Mouse (Mus musculus) heart, adult 2 months (tissue): ENCODE results near the gene Srd5a1. TPM values are rescaled to one million over a fixed set of nuclear protein-coding genes. Genes with fewer than 3 reads are reported as not detected.

Experiments used
- DNase-seq, 2 experiments: peaks; one replicate each; pipeline ENCODE4 v3.0.0; 2021
- H3K27ac ChIP-seq: fragments of 200-600 bp; 2 replicates; pipeline ENCODE4 v1.8.1; 2022
- H3K27me3 ChIP-seq: fragments of 200-500 bp; 2 replicates; pipeline ENCODE4 v1.6.1; 2012; ENCODE audit warnings: mild to moderate bottlenecking, low read length, inconsistent platforms, mixed read lengths; ENCODE audit not compliant: control insufficient read depth, insufficient read depth
- H3K36me3 ChIP-seq: fragments of 200-500 bp; 2 replicates; pipeline ENCODE4 v1.6.1; 2012; ENCODE audit warnings: low read length, inconsistent platforms; ENCODE audit not compliant: control insufficient read depth, insufficient read depth
- H3K4me1 ChIP-seq: fragments of 200-500 bp; 2 replicates; pipeline ENCODE4 v1.6.1; 2011; ENCODE audit warnings: low read length; ENCODE audit not compliant: control insufficient read depth, insufficient read depth
- H3K4me3 ChIP-seq: fragments of 200-600 bp; 2 replicates; pipeline ENCODE4 v1.8.1; 2022
- H3K79me2 ChIP-seq: fragments of 200-500 bp; replicated peaks from 2 replicates; pipeline ENCODE4 v1.6.1; 2012; ENCODE audit warnings: mild to moderate bottlenecking, inconsistent platforms, low read length, moderate library complexity, mixed read lengths; ENCODE audit not compliant: control insufficient read depth, insufficient read depth
- H3K9ac ChIP-seq: fragments of 200-500 bp; 2 replicates; pipeline ENCODE4 v1.6.1; 2012; ENCODE audit warnings: low read depth, mild to moderate bottlenecking, control low read depth, inconsistent platforms, low read length, mixed read lengths
- CTCF ChIP-seq: fragments of 200-600 bp; IDR thresholded peaks from 2 replicates; pipeline ENCODE4 v1.8.1; 2022; ENCODE audit warnings: antibody characterized with exemption, mild to moderate bottlenecking, moderate library complexity
- EP300 ChIP-seq: fragments of 200-500 bp; IDR thresholded peaks from 2 replicates; pipeline ENCODE4 v1.6.1; 2011; ENCODE audit warnings: low read depth, low read length, control low read depth; ENCODE audit not compliant: insufficient read depth
- POLR2A ChIP-seq: fragments of 200-500 bp; IDR thresholded peaks from 2 replicates; pipeline ENCODE4 v1.6.1; 2011; ENCODE audit warnings: mild to moderate bottlenecking, low read depth, low read length, control low read depth; ENCODE audit not compliant: insufficient read depth
- WGBS: fragments of 180-500 bp; shearing (Covaris S2); methylation state at CpG from one replicate; pipeline ENCODE4 v1.1.7; 2018; 5-methylcytosine and 5-hydroxymethylcytosine counted together
- intact Hi-C: fragments of 180-260 bp; cut with DNase I; formaldehyde crosslinking; loops from one replicate; pipeline ENCODE4 v1.15.1; 2025
- polyA plus RNA-seq: library from polyadenylated mRNA; depleted of rRNA; stranded (reverse); fragments of >200 nt; gene quantifications from 2 replicates; pipeline ENCODE4 v1.2.3, GENCODE M21; 2012
- total RNA-seq, 2 experiments: library from RNA; stranded (reverse); gene quantifications; 2 replicates each; pipeline ENCODE4 v1.2.3; 2021

The Srd5a1 gene
- total and polyA plus RNA-seq, 3 experiments: 0.64 to 1.3 (median 0.65) TPM

DNA sequence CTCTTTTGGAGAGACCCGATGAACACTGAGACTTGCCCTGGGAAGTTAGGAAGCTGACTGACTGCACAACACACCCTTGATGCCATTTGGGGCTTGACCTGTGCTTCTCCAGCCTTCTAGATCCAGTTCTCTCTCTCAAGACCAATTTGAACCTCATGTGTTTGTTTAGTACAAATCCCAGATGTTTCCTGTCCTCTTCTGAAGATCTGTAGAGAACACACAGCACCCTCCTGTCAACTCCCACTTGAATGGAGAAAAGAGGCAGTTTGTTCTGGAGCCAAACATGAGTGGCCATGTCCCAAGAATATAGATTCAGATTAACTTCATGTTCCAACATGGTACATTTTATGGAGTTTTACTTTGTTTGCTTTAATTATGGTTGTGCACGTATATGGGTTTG lies 32.7 kb upstream of the Srd5a1 start:
- H3K4me1 ChIP-seq: no peaks in the 10 kb centered on the region
- H3K79me2 ChIP-seq: no peaks in the 10 kb centered on the region
- no peak overlapping the region for H3K4me3 ChIP-seq
- H3K27ac ChIP-seq: no peak overlapping the region
- intact Hi-C loops: no loop called here
- TF ChIP-seq EP300 (no peak), CTCF (no peak), POLR2A (no peak)
- no peaks in the 10 kb centered on the region for H3K36me3 ChIP-seq
- no peak for DNase-seq
- no peaks in the 10 kb centered on the region for H3K27me3 ChIP-seq
- WGBS: 83% methylated on average over 2 of the region's 2 CpGs
- H3K9ac ChIP-seq: no peak overlapping the region

DNA sequence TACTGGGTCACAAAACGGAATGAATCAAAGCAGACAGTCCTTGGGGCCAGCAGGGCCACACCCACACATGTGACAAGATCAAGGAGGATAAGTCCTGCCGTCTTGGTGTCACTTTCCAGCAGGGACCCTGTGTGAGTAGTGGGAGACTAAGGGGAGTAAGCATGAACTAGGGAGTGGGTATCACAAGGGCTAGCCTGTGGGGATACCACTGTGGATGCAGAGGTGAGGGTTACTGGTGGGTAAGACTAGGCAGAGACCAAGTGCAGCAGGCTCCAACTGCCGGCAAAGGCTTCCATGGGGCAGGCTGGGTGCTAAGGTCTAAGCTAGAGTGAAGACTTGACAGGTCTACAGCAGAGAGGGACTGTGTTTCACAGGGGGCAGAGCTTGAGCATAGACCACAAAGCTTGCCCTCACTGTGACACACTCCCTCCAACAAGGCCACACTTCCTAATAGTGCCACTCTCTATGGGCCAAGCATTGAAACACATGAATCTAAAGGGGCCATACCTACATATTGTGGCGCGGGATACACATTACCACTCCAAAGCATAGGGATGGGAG lies 31.5 kb upstream of the Srd5a1 start:
- intact Hi-C loops: no loop called here
- no peaks in the 10 kb centered on the region for H3K4me1 ChIP-seq
- no peak overlapping the region for H3K27ac ChIP-seq
- H3K27me3 ChIP-seq: no peaks in the 10 kb centered on the region
- no peaks in the 10 kb centered on the region for H3K79me2 ChIP-seq
- H3K9ac ChIP-seq: no peak overlapping the region
- WGBS: 73% methylated on average over 5 of the region's 5 CpGs
- DNase-seq: no peak
- no peak overlapping the region for H3K4me3 ChIP-seq
- no peaks in the 10 kb centered on the region for H3K36me3 ChIP-seq
- no peak for TF ChIP-seq CTCF
- no peak for TF ChIP-seq POLR2A
- TF ChIP-seq EP300: no peak

DNA sequence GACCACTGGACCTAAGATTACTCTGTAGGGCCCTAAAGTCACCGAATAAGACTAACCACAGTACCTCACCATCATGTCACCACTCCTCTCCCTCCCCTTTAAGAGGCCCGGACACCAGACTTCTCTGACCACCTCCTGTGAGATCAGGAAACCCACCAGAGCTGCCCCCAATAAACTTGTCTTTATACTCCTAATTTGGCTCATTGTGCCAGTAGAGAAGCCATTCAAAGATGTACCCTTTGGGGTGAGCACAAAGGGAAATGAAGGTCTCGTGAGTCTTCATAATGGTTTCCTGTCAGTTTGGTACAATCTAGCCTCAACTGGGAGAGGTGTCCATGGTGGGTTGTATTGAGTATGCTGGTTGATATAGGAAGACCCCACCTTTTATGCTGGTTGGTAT lies 29.8 kb upstream of the Srd5a1 start:
- 83% methylated on average over 3 of the region's 3 CpGs for WGBS
- DNase-seq: no peak
- Histone ChIP-seq H3K27me3 (no peaks in the 10 kb centered on the region), H3K4me1 (no peaks in the 10 kb centered on the region), H3K27ac (no peak overlapping the region), H3K9ac (no peak overlapping the region), H3K36me3 (no peaks in the 10 kb centered on the region), H3K79me2 (no peaks in the 10 kb centered on the region), H3K4me3 (no peak overlapping the region)
- intact Hi-C loops: no loop called here
- TF ChIP-seq EP300: no peak
- TF ChIP-seq POLR2A: no peak
- TF ChIP-seq CTCF: no peak

DNA sequence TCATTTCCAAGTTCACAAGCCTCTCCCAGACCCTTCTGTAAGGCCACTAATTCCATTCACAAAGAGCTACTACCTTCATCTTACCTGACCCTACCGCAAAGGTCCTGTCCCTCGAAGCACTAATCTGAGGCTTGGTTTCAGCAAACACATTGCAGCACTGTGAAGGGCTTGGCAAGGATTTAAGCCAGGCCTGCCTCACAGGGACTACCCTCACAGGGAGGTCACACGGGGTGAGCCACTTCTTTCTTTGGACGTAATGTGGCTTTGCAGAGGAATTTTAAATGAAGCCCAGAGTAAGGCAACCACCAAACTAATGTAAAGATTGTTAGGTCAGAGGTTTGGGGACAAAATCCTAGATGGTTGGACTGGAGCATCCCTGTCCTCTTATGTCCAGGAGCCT lies 29.3 kb upstream of the Srd5a1 start:
- Histone ChIP-seq H3K36me3 (no peaks in the 10 kb centered on the region), H3K27ac (no peak overlapping the region), H3K4me1 (no peaks in the 10 kb centered on the region), H3K79me2 (no peaks in the 10 kb centered on the region), H3K4me3 (no peak overlapping the region), H3K9ac (no peak overlapping the region), H3K27me3 (no peaks in the 10 kb centered on the region)
- no peak for DNase-seq
- 61% methylated on average over 4 of the region's 4 CpGs for WGBS
- intact Hi-C loops: no loop called here
- TF ChIP-seq POLR2A (no peak), EP300 (no peak), CTCF (no peak)

DNA sequence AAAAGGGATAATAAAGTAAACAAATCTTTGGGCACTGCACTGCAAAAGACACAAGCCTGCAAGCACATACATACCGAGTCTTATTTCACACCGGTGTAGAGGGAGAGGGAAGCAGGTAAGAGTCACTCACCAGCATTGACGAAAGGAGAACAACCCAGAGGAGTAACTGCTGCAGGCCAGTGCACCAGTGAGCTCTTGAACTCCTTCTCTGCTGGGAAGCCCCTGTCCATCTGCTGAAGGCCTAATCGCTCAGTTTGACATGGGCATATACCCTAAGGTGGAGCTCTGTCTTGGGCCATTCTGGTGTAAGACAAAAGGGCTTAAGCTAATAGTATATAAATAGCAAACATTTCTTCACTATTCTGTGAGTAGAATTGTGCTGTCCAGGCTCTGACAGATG lies 28.9 kb upstream of the Srd5a1 start:
- Histone ChIP-seq H3K27ac (no peak overlapping the region), H3K36me3 (no peaks in the 10 kb centered on the region), H3K27me3 (no peaks in the 10 kb centered on the region), H3K79me2 (no peaks in the 10 kb centered on the region), H3K9ac (no peak overlapping the region), H3K4me1 (no peaks in the 10 kb centered on the region), H3K4me3 (no peak overlapping the region)
- WGBS: 97% methylated on average over 4 of the region's 4 CpGs
- TF ChIP-seq CTCF (no peak), EP300 (no peak), POLR2A (no peak)
- intact Hi-C loops: no loop called here
- DNase-seq: no peak

DNA sequence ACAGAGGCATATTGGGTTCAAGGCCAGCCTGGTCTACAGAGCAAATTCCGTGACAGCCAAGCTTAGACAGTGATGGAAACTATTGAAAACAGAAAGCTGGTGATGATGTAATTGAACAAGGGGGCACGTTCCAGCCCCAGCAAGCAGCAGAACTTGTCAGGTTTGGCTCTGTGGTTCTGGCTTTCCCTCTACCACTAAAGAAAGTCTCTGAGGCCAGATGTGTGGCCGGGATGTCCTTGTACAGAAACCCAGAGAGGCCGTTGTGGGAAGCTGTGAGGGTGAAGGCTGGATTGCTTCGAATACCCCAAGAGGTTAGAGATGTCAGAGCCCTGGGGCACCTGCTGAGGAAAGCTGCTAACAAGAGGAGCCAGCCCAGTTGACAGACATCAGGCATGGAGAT lies 28.0 kb upstream of the Srd5a1 start:
- Histone ChIP-seq H3K9ac (no peak overlapping the region), H3K27ac (no peak overlapping the region), H3K4me1 (no peaks in the 10 kb centered on the region), H3K36me3 (no peaks in the 10 kb centered on the region), H3K27me3 (no peaks in the 10 kb centered on the region), H3K4me3 (no peak overlapping the region), H3K79me2 (no peaks in the 10 kb centered on the region)
- intact Hi-C loops: no loop called here
- DNase-seq: no peak
- WGBS: 93% methylated on average over 5 of the region's 5 CpGs
- TF ChIP-seq POLR2A (no peak), EP300 (no peak), CTCF (no peak)
